Mouse (Mus musculus) Muller cell, postnatal 12 days (primary cell): ENCODE results near the gene Copg2.

Experiments
- DNase-seq: peaks from one replicate; pipeline ENCODE4 v3.0.0-alpha.2; 2015; ENCODE audit errors: inconsistent ontology term

Gene Copg2

DNA sequence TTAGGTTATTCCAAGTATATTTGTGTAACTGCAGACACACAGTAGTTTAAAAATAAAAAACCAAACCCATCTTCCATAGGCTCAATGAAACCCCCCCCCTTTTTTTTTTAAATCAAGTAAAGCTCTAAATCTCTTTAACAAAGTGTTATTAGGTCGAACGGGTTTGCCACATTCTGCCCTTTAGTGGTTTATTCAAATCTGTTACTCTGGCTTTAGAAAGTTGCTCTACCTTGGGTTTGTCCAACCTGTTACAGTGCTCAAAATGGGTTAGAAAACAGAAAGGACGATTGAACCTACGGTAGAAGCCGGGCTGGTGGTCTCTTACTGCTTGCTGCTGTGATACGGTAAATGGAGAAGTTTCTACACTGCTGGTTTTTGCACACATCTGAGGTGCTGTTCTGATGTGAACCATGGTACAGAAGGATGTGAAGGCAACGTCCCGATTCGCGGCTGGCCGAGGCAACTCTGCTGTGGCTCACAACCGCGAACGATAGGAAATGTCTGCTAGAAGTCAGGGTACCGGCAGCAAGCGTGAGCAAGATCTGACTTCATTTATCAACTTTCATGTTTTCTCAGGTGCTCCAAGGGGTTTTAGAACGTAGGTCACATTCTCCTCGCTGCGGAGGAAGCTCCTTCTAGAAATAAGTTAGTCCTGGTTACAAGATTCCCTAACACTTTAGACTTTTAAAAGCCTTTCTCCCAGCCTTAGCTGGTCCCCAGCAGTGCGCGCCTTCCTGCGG lies 161.4 kb downstream of the Copg2 start:
- peak; percentile 35 for DNase-seq

DNA sequence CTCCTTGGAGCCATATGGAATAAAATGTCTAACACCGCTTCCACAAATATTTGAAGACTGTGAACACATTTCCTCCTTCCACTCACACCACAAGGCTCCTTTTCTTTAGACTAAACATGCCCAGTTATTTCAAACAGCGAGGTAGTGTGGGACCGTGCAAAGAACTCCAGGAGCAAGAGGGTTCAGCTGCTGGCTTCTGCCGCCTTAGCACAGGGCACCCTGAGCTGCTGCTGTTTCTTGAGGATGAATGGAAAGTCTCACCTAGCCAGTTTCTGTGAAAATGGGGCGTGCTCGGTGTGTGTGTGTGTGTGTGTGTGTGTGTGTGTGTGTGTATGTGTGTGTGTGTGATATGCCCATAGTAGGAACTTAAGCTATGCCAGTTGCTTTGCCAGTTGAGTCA lies 162.1 kb downstream of the Copg2 start:
- peak; percentile 36 for DNase-seq

GRCm38 (mm10) chr6:30732571-30733130 lies 163.9 kb downstream of the Copg2 start:
- DNase-seq = no peak

DNA sequence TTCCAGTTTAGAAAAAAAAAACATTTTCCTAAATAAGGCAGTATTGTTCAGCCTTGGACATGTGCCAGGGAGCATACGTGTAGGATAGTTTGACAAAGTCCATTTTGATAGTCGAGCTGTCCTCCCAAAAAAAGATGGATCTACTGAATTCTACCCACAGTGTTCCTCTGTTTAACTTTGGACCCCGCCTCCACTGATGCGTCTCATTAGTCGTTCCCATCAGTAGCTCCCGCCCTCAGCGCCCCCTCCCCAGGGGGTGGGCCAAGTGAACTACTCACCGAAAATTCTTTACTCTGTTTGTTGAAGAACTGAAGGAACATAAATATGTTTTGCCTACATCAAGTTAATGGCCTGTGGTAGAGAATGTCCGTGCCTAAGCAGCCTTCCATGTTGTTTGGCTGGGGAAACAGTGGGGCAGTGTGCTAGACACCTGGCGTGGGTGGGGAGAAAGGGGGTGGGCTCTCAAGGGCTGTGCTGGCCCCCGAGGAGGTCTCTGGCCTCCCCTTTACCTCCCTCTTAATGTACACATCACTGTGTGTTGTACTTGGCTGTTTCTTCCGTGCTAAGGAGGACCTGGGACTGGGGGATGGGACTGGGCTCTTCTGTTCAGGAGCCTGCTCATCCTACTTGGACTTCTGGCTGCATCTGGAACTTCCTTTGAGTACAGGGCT lies 166.2 kb downstream of the Copg2 start:
- DNase-seq = no peak

GRCm38 (mm10) chr6:30723331-30723730 lies 173.3 kb downstream of the Copg2 start, which contains the start of gene Mest:
TSS of gene Mest (plus strand) at chr6:30723547.
- DNase-seq = no peak

- no peak for DNase-seq
These were observed 174.0 kb downstream of the Copg2 start for GRCm38 (mm10) chr6:30722385-30723164.

GRCm38 (mm10) chr6:30716796-30717195 lies 179.8 kb downstream of the Copg2 start:
- DNase-seq = no peak

- no peak for DNase-seq
These were observed 181.6 kb downstream of the Copg2 start for GRCm38 (mm10) chr6:30714891-30715471.

DNA sequence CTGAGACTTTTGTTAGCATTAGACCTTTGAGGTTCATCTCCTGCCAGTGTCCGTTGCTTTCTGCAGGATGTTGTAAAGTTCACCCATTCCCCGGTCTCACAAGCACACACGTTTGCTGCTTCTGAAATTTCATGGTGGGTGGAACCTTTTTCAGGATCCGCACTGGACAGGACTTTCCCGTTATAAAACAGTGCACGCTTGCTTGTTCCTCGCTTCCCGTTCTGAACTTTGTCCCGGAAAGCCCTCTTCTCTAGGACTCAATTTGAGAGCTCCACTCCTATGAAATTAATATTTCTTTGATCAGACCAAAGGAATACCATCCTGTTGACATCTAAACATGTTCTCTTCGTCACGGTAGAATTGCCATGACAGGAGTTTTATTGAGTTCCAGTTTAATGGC lies 182.7 kb downstream of the Copg2 start:
- DNase-seq = no peak

DNA sequence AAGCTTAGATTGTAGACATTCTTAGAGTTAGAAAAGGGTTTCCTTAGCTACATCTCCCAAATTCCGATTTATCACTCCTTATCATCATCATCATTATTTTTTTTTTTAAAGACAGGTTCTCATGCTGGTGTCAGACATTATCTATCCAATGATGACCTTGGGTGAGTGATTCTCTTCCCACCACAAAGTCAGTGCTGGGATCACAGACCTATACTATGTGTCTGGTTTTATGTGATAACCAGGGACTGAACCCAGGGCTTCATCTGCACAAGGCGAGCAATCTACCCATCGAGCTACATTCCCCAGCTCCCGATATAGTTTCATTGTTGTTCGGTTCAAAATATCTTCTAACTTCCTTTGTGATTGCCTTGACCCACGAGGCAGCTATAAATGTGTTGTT lies 183.1 kb downstream of the Copg2 start:
- no peak for DNase-seq

- DNase-seq = no peak
These were observed 184.1 kb downstream of the Copg2 start for GRCm38 (mm10) chr6:30712484-30712883.

DNA sequence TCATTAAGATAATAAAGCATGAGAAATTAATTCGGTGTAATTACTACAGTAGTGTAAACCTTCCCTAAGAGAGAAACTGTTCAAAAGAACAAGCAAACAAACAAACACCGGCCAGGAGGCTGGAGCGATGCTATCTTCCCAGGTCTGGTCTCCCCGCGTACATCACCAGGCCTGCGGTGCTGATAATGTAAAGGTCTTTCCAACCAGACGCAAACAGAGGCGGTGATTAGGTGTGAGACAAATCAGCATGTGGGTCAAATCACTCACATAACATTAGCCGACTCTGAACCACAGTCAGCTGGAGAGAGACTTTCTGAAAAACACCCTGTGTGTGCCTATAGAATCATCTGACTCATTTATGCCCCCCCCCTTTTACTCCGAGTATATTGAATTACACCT lies 185.2 kb downstream of the Copg2 start:
- DNase-seq = no peak

DNA sequence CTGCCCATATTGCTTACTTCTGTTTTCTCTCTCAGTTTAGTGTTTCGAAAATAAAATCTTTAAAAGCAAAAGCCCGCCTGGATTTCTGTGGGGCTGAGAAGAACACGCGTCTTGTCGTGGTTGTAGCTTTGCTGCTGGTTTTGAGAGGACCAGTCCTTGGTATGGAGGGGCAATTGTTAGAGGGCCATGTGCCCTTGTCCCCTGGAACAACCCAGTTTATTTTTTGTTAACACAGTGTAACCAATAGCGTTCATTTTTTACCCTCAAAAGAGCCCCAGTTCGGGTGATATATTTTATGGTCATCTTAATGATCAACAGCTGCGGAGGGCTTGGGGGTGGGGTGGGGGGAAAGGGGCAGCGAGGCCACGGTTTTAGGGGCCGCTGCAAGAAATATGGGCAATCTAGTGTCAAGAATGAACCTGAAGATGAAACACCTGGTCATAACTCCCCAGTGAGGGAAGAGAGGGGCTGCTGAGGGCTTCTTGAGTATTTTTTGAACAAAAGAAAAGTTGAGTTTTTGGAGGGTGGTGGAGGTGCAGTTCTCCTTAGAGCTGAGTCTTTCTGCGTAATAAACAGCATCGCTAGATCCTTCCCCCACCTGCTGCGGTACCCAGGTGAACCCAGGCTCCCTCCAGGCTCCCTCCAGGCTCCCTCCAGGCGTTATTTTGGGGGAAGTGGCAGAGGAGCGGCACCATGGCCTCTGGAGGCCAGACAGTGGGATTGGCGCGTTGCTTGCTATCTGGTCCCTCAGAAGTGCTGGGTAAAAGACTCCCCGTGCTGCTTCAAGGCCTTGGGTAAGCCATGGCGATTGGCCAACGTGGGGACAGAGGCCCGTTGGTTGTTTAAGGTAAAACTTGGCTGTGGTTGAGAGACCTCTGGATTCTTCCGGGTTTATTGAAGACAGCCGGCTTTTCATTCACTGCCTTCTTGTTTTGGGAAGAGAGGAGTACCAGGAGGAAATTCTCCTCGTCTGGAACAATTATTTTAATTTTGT lies 185.9 kb downstream of the Copg2 start:
- DNase-seq = no peak

GRCm38 (mm10) chr6:30709115-30709514 lies 187.5 kb downstream of the Copg2 start:
- no peak for DNase-seq

GRCm38 (mm10) chr6:30703977-30704602 lies 192.5 kb downstream of the Copg2 start:
- DNase-seq = no peak

DNA sequence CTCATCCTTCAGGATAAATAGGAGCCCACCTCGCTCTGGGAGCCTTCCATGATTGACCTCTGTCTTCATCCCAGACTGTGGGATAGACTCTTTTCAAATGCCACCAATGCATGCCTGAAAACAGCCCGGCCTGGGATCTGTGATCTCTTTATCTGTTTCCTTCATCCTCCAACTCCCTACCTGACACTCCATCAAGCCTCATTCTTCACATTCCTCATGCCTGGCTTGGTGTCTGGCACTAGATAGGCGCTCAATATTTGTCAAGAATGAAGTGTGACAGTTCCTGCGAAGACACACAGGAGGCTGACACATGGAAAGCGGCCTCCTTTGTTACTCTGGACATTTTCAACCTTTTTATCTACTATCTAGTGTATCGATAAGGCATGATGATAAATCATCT lies 193.1 kb downstream of the Copg2 start:
- DNase-seq = peak; percentile 23

DNA sequence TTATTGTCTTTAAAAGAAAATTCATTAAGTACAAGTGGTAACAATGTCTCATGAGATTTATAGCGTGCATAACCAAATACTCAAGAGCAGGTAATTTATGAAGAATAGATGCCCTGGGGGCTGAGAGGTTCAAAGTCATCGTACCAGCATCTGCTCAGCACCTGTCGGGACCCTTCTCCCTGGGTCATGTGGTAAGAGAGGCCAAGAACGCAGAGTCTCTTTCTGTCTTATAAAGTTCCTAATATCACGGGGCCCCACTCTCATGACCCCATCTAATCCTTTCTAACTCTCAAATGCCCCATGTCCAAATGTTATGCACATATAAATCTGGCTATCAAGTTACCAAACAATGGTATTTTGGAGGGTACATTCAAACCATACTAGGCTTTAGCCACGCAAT lies 193.7 kb downstream of the Copg2 start:
- no peak for DNase-seq

DNA sequence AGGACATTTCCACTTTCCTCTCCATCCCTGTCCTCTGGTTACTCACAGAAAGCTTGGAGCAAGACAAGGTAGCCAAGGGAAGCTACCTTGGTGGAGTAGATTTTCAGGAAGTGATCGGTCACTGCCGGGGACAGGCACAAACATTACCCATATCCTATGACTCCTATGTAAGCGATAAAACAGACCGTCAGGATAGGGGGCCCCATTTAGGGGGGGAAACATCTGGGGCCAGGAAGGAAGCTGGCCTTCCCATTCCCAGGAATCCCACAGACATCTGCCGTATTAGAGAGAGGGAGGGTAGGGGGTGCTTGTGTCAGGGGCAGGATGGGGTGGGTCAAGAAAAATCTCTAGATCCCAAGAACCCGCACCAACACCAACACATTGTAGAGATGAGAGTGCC lies 196.4 kb downstream of the Copg2 start:
- no peak for DNase-seq

- DNase-seq = no peak
These were observed 198.6 kb downstream of the Copg2 start for GRCm38 (mm10) chr6:30698036-30698435.
